Mouse (Mus musculus): Measurements from ENCODE around the gene Rassf4.
A peak's percentile ranks its signal among the peaks of the same experiment; 100 is the strongest.

DNA sequence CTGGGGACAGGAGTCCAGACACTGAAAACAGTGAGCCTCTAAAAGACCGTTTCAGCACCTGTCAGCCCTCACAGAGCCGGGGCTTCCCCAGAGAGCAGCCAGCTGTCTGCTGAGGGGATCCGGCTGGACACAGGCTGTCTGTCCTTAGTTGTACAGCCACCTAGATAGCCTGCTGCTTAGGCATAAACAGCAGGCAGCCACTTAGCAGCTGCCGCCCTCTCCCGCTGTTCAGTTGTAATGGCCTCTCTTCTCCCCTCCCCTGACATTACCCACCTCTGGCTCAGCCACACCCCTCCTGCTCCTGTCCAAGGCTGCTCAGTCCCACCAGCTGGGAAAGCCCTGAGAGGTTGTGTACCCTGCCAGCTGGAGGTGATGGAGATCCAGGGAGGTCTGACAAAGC is 2.7 kb downstream of the Rassf4 start:
- peak; percentile 36; the same call in 1 of the 2 replicates for TF ChIP-seq POLR2A (IDR thresholded peaks at IDR 0.05; ENCODE audit: low read depth, low read length)
- TF ChIP-seq CTCF (conservative IDR thresholded peaks at IDR 0.05 in 1 of 2, IDR thresholded peaks at IDR 0.05 in 1 of 2; ENCODE audit: low read depth in 2 of 2, low read length in 2 of 2) = peak in 1 of 2 experiments; percentile 56; a peak in 2 of 4 replicates
- no peak for TF ChIP-seq NRF1 (IDR thresholded peaks at IDR 0.05; ENCODE audit: low read depth, low read length)
- TF ChIP-seq RAD21 (IDR thresholded peaks at IDR 0.05; ENCODE audit: low read depth, low read length) = peak; percentile 46
- no peak; the same call in 1 of the 2 replicates for TF ChIP-seq EP300 (IDR thresholded peaks at IDR 0.05; ENCODE audit: low read length)
- no peak for TF ChIP-seq ZKSCAN1 (IDR thresholded peaks at IDR 0.05; ENCODE audit: borderline replicate concordance, low read depth, low read length)
- TF ChIP-seq HCFC1 (IDR thresholded peaks at IDR 0.05; ENCODE audit: low read depth, low read length) = 0 out of 2 replicates have a peak, but pooled peaks have one; percentile 9
- no peak for TF ChIP-seq ZNF384 (IDR thresholded peaks at IDR 0.05; ENCODE audit: low read depth, low read length)
- no peak for TF ChIP-seq E2F4 (IDR thresholded peaks at IDR 0.05; ENCODE audit: insufficient replicate concordance, low read depth, low read length)

All from CH12.LX (cell line).